Mouse (Mus musculus) gastrocnemius, adult 8-10 months (tissue): ENCODE data around the gene Tmod2. TPM values are rescaled to one million over a fixed set of nuclear protein-coding genes. Genes with fewer than 3 reads are reported as not detected.
"Not testable (repeated sequence)": the region's sequence is repeated elsewhere in the genome, so short reads cannot be mapped to it uniquely, and the experiment has no call there.

Source experiments
- DNase-seq, 2 experiments: peaks; one replicate each; pipeline ENCODE4 v3.0.0; 2022; ENCODE audit warnings: low spot score in 2 of 2
- total RNA-seq, 4 experiments: library from RNA; stranded (reverse); gene quantifications; 2 replicates each; pipeline ENCODE4 v1.2.4; 2022

The Tmod2 gene
- total RNA-seq, 4 experiments from 2014 or later, result 2.2 to 4.7 (median 3.6) TPM

DNA sequence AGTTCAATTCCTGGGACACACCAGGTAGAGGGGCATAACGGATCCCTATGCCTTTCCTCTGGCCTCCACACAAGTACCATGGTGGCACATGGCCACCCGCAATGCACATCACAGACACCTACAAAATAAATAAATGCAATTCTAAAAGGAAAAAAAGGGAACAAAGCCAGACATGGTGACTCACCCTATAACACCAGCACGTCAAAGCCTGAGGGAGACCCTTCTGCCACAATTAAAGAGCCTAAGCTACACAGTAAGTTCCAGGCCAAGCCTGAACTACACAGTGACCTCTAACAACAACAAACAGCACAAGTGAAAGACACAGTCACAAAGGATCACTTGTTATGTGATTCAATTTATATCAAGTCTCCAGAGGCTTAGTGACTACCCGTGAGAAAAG is 57.4 kb downstream of the Tmod2 start:
- no peak for DNase-seq

DNA sequence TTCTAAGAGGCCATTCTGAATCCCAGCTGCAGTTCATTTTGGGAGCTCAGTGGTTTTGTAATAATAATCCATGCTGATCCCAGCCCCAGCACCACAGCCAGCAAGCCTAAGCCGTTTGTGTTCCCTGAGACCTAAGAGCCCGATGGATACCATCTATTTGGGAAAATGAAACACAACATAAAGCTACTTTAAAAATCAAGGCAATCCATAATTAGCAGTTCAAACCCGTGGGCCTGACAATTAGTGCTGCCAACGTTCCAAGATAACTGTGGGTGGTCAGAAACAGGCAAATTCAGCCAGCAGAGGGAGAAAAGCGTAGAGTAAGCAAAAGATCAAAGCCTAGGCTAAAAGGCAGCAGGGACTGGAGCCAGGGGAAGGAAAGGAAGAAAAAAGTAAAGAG is 59.8 kb downstream of the Tmod2 start:
- DNase-seq, result no peak

DNA sequence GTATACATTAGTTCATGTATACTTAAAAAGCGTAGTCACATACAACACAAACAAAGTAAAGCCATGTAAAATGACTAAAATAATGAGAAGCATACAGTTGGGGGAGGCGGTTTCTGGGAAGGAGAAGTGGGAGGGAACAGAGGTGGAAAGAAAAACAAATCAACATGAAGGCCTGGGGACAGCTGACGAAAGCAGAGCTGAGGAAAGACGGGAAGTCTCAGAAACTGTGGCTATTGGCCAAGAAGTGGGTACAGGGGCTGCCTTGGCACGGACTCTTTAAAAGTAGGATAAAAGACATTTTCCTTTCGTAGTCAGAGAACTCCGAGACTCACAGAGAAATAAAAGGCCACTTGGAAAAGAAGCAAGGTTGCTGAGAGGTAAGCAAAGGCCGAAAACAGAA is 62.1 kb downstream of the Tmod2 start:
- DNase-seq, result no peak

DNA sequence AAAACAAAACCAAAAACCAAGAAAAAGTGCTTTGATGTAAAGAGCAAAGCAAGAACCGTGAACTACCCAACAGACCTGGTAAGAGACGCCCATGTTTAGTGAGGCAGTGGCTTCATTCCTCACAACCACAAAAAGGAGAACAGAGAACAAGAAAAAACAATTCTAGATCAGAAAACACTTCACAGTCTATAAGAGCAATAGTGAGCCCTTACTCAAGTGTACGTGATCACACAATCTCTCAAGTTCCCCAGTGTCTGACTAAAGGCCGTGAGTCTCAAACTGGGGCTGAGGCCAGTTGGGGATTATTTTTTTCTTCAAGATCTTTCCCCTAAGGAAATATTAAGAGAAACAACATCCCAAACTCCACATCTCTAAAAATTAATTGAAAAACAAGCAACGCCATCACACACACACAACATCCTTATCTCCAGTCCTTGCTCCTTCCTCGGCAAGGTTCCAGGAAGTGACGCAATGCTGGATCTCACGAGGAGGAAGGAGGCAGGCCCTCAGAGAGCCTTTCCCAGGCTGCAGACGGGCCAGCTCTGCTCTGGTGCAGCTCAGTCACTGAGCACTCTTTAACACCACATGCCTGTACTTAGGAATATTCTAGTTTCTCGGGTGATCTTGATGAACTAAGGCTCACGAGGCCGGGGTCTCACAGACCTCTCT is 64.1 kb downstream of the Tmod2 start:
- peak; percentile 77 to 80 for DNase-seq

DNA sequence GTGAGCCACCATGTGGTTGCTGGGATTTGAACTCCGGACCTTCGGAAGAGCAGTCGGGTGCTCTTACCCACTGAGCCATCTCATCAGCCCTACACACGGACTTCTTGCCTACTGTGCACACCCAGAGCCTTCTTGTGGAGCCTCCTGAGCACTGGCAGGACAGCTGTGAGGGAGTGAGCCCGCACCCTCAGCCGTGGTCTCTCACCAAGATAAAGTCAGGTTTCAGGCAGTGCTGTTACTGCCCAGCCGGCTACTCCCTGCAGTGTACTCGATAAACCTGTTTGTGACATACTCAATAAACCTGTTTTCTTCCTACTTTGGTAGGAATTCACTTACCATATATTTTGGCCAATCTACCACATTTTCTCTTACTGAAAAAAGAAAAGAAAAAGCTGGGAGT is 65.6 kb downstream of the Tmod2 start:
- no peak for DNase-seq

DNA sequence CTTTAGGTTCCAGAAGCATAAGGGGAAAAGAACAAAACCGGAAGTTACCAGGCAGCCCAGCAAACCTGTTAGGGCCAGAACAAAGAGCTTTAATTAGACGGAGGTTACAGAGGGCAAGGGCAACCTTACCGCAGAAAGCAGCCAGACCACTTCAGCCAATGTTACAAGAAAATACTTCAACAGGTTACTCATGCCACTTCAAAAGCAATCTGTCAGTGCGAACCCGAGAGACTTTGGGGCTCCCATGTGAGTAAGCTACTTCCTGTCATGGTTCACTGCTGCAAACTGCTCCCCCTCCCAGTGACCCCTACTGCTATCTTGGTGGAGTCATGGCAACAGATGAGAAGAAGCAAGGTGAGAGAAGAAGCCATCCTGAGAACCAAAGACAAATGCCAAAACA is 69.6 kb downstream of the Tmod2 start:
- no peak for DNase-seq

DNA sequence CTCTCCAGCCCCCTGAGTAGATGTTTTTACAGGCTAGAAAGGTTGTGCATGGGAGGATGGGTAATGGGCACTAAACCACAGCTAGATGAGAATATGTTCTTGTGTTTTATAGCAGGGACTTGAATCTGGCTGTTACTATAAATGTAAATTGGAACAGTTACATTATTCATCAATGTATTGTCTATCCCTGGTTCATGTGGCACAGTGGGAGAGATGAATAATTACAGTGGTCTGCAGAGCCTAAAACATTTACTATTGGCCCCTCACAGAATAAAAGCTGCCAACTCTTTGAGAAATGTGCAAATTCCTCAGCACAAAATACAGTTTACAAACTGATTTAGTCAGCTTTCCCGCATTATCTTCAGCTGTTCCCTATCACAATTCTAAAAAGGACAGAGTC is 74.7 kb downstream of the Tmod2 start:
- DNase-seq, result no peak

DNA sequence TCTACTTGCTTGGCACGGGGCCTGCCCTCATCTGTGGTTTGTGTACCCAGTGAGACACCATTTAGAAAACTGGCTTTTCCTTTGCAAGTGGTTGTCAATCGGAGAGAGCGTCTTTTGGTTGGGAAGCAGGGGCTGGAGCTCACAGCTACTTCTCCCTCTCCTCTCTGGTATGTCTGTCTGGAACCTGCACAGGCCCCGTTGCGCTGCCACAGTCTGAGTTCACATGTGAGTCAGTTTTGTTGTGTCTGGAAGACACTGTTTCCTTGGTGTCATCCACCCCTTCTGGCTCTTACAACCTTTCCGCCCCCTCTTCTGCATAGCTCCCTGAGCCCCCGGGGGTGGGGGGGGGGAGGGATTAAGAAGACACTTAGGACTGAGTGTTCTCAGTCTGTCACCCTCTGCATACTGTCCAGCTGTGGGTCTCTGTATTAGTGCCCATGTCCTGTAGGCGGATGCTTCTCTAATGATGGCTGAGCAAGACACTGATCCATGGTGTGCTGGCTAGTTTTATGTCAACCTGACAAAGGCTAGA is 76.6 kb downstream of the Tmod2 start:
- no peak for DNase-seq

DNA sequence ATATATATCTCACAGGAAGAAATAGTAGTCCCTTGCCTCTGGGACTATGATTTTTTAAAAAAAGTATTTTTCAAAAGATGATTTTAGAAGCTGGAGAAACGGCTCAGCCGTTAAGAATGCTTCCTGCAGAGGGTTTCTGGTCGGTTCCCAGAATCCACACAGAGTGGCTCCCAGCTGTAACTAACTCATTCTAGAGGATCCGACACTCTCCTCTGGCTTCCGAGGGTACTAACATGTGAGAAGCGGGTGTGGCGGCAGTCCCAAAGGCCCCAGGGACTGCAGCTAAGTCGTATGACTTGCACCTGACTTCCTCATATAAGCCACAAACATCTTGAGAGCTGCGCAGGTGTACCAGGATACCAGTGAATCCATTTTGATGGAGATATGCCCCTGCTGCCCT is 78.1 kb downstream of the Tmod2 start:
- not testable (repeated sequence) for DNase-seq

DNA sequence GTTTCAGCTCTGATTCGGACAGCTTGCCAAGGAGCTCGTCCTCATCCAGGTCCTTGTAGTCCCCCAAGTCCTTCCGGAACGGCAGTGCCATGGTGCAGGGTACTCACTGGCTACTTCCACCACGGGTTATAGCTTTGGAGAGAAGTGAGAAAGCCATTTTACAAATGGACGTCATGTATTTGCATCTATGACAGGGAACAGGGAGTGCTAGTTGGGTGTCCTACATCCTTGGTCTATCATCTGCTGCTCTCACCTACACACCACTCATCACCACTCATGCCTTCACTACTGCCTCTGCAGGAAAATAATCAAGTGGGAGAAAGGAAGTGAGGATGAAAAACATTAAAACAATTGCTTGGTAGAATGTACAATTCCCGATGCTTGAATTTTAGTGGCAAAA is 78.7 kb downstream of the Tmod2 start:
- no peak for DNase-seq

DNA sequence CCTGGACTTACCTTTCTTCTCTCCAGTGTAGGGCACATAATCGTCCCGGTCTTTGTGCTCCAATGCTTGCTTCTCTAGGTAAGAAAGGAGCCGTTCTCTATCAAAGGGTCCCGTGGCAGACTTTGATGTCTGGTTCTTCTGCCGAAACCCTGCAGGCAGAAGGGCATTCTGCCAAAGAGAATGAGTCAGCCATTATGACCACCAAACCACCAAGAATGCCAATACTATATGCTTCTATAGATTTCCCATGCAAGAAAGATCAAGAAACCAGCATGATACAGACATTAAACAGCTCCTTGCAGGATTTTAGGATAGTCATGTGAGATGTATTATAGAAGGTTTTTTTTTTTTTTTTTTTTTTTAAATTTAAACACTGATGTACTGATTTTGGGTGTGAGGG is 81.8 kb downstream of the Tmod2 start:
- DNase-seq, result no peak

DNA sequence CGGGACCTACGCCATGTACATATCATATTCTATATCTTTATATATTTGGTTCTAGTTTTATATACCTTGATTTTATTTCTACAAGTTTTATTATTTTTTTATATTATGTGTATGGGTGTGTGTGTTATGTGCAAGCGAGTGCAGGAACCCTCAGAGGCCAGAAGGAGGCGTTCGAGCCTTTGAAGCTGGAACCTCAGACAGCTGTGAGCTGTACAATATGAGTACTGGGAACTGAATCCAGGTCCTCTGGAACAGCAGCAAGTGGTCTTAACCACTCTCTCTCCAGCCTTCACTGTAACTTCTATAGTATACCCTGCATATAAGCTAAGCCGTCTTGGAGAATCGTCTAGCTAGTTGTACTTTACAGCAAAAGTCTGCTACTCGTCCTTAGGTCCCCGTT is 83.0 kb downstream of the Tmod2 start:
- no peak for DNase-seq

DNA sequence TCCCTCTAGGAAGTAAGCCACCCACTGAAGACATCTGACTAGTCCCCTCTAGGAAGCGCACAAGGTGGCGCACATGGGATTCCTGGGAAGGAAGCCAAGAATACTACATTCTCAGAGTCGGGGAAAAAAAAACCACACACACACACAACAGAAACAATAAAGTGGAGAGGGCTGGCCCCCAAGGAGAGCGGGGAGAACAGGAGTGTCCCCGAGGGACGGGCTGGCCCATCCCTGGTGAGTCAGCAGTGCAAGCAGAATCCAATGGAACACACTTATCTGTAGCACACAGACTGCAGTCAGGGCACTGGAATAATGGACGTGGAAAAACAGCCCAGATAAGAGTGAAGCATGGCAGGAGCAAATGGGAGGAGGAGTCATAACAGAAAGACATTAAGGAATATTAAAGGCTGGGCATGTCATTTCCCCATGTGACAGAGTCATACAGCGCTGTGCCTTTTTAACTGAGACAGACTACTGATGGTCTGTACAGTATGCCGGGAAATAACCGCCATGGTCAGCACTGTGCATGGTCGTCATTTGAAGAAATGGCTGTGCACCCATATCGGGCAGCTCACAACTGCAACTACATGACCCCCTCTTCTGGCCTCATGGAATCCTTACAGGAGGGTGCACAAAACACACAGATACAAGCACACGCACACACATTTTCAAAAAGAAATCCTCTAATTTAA is 83.6 kb downstream of the Tmod2 start:
- peak in 1 of 2 experiments; percentile 11 for DNase-seq

DNA sequence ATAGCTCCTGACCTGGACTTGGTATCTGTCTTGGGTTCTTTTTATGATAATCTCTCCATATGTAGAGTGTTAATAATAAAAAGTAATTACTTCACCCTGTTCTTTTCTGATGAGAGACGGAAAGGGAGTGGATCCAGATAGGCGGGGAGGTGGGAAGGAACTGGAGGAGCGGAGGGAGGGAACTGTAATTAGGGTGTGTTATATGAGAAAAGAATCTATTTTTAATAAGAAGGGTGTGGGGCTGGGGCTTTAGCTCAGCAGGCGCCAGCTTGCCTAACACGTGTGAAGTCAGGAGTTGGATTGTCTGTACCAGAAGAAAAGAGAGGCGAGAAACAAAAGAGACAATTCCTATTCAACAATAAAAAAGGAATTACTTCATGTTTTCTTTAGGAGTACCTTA is 87.5 kb downstream of the Tmod2 start:
- DNase-seq, result peak; percentile 6 to 24

DNA sequence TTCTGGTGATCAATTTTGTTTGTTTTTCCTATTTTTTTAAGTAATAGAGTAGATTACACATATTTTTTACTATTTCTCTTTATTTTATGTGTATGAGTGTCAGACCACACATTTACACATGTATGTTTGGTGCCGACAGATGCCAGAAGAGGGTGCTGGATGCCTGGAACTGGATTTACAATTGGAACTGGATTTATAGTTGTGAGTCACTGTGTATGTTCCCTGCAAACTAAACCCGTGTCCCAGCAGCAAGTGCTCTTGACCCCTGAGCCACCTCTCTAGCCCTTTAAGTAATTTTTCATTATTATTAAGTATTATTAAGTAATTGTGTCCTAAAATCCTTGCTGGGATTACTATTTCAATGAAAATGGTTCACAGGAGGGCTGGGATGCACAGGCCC is 88.9 kb downstream of the Tmod2 start:
- no peak for DNase-seq

DNA sequence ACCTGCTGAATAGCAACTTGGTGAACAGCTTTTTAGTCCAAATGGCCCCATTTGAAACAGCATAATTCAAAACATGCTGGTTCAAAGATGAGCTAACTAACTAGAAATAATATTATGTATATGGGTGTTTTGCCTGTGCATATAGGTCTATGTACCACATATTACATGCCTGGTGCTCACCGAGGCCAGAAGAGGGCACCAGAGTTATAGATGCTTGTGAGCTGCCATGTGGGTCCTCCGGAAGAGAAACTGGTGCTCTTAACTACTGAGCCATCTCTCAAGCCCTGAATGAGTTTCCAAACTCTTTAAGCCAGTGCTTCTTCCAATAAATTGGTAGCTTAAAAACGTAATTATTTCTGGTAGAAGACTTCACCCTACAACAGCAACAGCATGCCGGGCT is 89.3 kb downstream of the Tmod2 start:
- peak in 1 of 2 experiments; percentile 18 for DNase-seq

DNA sequence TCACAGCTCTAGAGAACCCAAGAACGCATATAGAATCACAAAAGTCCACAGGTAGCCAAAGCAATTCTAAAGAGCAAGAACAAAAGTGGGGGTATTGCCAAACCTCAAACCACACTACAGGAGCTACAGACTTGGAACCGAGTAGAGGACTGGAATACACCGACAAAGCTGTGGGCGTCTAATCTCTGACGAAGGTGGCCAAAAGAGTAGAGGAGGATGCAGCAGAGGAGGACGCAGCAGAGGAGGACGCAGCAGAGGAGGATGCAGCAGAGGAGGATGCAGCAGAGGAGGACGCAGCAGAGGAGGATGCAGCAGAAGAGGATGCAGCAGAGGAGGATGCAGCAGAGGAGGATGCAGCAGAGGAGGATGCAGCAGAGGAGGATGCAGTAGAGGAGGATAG is 90.2 kb downstream of the Tmod2 start:
- no peak for DNase-seq

DNA sequence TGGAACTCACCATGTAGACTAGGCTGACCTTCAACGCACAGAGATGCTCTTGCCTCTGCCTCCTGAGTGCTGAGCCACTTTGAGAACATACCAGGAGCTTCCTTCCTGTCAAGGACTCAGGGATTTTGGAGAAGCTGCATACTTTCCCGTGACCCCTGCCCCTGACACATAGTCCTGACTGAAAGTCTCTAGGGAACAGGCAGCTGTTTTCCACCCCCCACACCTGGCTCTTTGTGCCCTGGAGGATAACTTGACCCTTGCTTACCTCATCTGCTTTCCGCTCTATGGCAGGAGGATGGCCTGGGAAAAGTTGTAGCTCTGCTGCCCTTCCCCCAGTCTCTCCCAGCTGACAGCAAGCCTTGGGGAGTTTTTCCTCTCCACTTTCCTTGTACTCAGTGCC is 93.4 kb downstream of the Tmod2 start:
- no peak for DNase-seq

Other genes starting within 250 kb of the Tmod2 start
- 10 to 100 TPM; 28.5 to 36.0 (median 30.5) TPM for gene Mapk6, start 201.3 kb downstream of the Tmod2 start, total RNA-seq
- gene Leo1, start 169.8 kb downstream of the Tmod2 start, total RNA-seq, result 10 to 100 TPM; 14.8 to 23.2 (median 22.2) TPM
- 10 to 100 TPM; 12.8 to 16.0 (median 14.7) TPM for gene Tmod3, start 51.7 kb downstream of the Tmod2 start, total RNA-seq
- 1 to 10 TPM; 3.9 to 6.2 (median 4.5) TPM for gene Lysmd2, start 14.4 kb upstream of the Tmod2 start, total RNA-seq
- gene Scg3, start 72.7 kb upstream of the Tmod2 start, total RNA-seq, result under 1 TPM; 0.19 to 0.80 (median 0.53) TPM
- 1 to 10 TPM in 3 of 4 experiments, under 1 TPM in 1; 0.94 to 2.7 (median 1.6) TPM for gene Bmp5, start 164.0 kb upstream of the Tmod2 start, total RNA-seq